Mouse (Mus musculus): Measurements from ENCODE around the gene Zfp384. TPM values are rescaled to one million over a fixed set of nuclear protein-coding genes. Genes with fewer than 3 reads are reported as not detected.
"Not testable (repeated sequence)": the region's sequence is repeated elsewhere in the genome, so short reads cannot be mapped to it uniquely, and the experiment has no call there.

Zfp384 gene
- polyA plus RNA-seq, 1 experiment = 50.2 TPM

DNA sequence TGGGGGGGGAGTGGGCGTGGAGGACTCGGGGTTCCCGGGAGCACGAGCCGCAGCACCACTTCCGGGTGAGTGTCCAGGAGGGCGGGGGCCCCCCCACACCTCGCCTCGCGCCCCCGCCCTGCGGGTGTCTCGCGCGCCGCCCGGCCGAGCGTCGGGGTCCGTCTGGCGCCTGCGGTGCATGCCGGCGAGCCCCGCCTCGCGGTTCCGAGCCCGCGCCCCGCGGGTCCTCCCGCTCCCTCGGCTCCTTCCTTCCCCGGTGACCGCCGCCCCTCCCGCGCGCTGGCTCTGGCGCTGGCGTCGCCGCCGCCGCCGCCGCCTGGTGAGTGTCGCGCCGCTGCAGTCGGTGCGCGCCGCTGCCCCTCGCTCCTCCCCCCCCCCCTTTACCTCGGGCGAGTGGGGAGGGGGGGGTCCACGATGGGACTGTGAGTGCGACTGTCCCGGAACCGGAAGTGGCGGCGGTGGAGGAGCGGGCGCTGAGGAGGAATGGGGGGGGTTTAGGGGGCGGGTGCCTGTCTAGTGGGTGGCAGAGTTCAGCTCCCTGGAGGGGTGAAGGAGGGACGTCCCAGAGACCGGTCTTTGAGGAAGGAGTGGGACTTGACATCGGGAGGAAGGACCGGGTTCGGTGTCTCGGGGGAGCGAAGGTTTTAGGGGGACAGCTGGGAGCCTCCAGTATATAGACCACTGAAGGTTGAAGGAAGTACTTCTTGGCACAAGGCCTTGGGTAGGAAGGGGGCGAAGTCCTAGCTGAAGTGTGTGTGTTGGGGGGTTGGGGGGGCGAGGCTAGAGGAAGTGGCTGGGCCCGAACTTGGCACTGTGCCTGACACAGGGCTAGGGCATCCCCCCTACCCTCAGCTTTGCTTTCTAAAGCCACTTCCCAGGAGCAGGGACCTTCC, 482 bp downstream of the Zfp384 start:
- Histone ChIP-seq H3K4me1 (ENCODE audit: control insufficient read depth, insufficient read depth, low read length) (peaks cover 4% of the 10 kb centered on the region), H3K27ac (ENCODE audit: control insufficient read depth, insufficient read depth, low read depth, low read length) (peak overlapping the region; percentile 79), H3K4me3 (ENCODE audit: control insufficient read depth, low read depth, low read length) (peak overlapping the region; percentile 91), H3K27me3 (ENCODE audit: control insufficient read depth, insufficient read depth, low read length) (no peaks in the 10 kb centered on the region), H3K36me3 (ENCODE audit: control insufficient read depth, insufficient read depth, low read length) (no peaks in the 10 kb centered on the region; the same call in 1 of the 2 replicates)
- TF ChIP-seq CTCF (IDR thresholded peaks at IDR 0.05; ENCODE audit: control insufficient read depth, insufficient read depth, insufficient replicate concordance, low read depth, low read length) (no peak), POLR2A (IDR thresholded peaks at IDR 0.05; ENCODE audit: control insufficient read depth, low read depth, low read length) (peak; percentile 24; the same call in 1 of the 2 replicates)

DNA sequence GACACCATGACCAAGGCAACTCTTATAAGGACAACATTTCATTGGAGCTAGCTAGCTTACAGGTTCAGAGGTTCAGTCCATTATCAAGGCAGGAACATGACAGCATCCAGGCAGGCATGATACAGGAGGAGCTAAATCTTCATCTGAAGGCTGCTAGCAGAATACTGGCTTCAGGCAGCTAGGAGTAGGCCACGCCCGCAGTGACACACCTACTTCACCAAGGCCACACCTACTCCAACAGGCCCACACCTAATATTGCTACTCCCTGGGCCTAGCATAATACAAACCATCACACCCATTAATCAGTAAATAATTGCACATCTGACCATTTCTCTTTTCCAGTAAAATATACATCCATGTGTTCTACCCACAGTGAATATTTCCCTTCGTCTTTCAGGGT, 8.7 kb downstream of the Zfp384 start:
- no peaks in the 10 kb centered on the region for H3K36me3 ChIP-seq (ENCODE audit: control insufficient read depth, insufficient read depth, low read length)
- no peak for TF ChIP-seq POLR2A (IDR thresholded peaks at IDR 0.05; ENCODE audit: control insufficient read depth, low read depth, low read length)
- TF ChIP-seq CTCF (IDR thresholded peaks at IDR 0.05; ENCODE audit: control insufficient read depth, insufficient read depth, insufficient replicate concordance, low read depth, low read length) = no peak
- no peaks in the 10 kb centered on the region for H3K27me3 ChIP-seq (ENCODE audit: control insufficient read depth, insufficient read depth, low read length)

DNA sequence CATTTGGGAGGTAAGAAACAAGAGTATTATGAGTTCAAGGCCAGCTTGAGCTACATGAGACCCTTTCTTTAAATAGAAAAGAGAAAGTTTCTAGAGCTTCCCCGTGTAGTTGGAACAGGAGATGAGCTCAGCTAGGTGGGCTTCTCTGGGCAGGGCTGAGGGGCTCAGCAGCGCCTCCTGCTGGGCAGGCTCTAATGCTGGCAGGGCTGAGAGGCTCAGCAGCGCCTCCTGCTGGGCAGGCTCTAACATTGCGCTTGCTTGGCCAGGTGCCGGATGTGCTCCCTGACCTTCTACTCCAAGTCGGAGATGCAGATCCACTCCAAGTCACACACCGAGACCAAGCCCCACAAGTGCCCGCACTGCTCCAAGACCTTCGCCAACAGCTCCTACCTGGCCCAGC, 21.6 kb downstream of the Zfp384 start:
- not testable (repeated sequence) for H3K27ac ChIP-seq (ENCODE audit: control insufficient read depth, insufficient read depth, low read depth, low read length); H3K27me3 ChIP-seq (ENCODE audit: control insufficient read depth, insufficient read depth, low read length); H3K4me1 ChIP-seq (ENCODE audit: control insufficient read depth, insufficient read depth, low read length); H3K36me3 ChIP-seq (ENCODE audit: control insufficient read depth, insufficient read depth, low read length); H3K4me3 ChIP-seq (ENCODE audit: control insufficient read depth, low read depth, low read length)
- TF ChIP-seq CTCF (IDR thresholded peaks at IDR 0.05; ENCODE audit: control insufficient read depth, insufficient read depth, insufficient replicate concordance, low read depth, low read length) = peak; percentile 93

More for the DNA sequence above, 8.7 kb downstream of the Zfp384 start:
- no peaks in the 10 kb centered on the region for H3K4me1 ChIP-seq (ENCODE audit: control insufficient read depth, insufficient read depth, low read length)
- no peak overlapping the region for H3K27ac ChIP-seq (ENCODE audit: control insufficient read depth, insufficient read depth, low read depth, low read length)
- no peak overlapping the region for H3K4me3 ChIP-seq (ENCODE audit: control insufficient read depth, low read depth, low read length)

DNA sequence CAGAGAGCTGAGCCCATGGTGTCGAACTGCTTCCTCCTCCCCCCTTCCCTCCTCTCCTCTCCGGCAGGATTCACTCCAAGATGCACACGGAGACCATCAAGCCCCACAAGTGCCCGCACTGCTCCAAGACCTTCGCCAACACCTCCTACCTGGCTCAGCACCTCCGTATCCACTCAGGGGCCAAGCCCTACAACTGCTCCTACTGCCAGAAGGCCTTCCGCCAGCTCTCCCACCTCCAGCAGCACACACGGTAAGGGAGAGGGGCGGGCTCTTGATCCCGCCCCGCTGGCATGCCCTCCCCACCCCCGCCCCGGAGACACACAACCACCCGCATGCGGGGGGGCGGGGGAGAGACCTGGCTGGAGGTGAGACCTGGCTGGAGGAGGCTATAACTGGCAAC, 22.7 kb downstream of the Zfp384 start:
- Histone ChIP-seq H3K27me3 (ENCODE audit: control insufficient read depth, insufficient read depth, low read length) (no peaks in the 10 kb centered on the region), H3K36me3 (ENCODE audit: control insufficient read depth, insufficient read depth, low read length) (peaks cover 4% of the 10 kb centered on the region), H3K27ac (ENCODE audit: control insufficient read depth, insufficient read depth, low read depth, low read length) (no peak overlapping the region), H3K4me1 (ENCODE audit: control insufficient read depth, insufficient read depth, low read length) (no peaks in the 10 kb centered on the region), H3K4me3 (ENCODE audit: control insufficient read depth, low read depth, low read length) (no peak overlapping the region)
- TF ChIP-seq CTCF (IDR thresholded peaks at IDR 0.05; ENCODE audit: control insufficient read depth, insufficient read depth, insufficient replicate concordance, low read depth, low read length) (no peak), POLR2A (IDR thresholded peaks at IDR 0.05; ENCODE audit: control insufficient read depth, low read depth, low read length) (no peak)

DNA sequence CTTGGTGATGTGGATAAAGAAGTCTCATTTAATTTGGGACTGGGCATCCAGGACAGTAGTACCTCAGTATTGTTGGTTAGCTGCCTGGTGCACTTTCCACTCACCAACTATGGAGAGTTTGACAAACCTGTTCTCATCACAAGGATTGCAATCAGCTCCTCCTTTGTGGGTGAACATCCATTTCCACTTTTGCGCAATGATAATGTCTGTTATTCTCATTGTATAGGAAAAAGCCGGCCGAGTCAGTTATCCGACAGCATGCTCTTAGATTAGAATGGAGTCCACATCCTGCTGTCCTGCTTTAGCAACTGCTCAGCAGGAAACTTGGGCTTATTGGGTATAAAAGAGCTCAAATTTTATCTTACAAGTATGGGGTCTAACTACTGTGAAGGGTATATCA, 29.7 kb downstream of the Zfp384 start:
- no peaks in the 10 kb centered on the region for H3K27me3 ChIP-seq (ENCODE audit: control insufficient read depth, insufficient read depth, low read length)
- H3K27ac ChIP-seq (ENCODE audit: control insufficient read depth, insufficient read depth, low read depth, low read length) = no peak overlapping the region
- no peaks in the 10 kb centered on the region; the same call in none of the 2 replicates for H3K4me1 ChIP-seq (ENCODE audit: control insufficient read depth, insufficient read depth, low read length)
- H3K4me3 ChIP-seq (ENCODE audit: control insufficient read depth, low read depth, low read length) = no peak overlapping the region
- H3K36me3 ChIP-seq (ENCODE audit: control insufficient read depth, insufficient read depth, low read length) = no peaks in the 10 kb centered on the region; the same call in 1 of the 2 replicates
- TF ChIP-seq CTCF (IDR thresholded peaks at IDR 0.05; ENCODE audit: control insufficient read depth, insufficient read depth, insufficient replicate concordance, low read depth, low read length) = no peak
- TF ChIP-seq POLR2A (IDR thresholded peaks at IDR 0.05; ENCODE audit: control insufficient read depth, low read depth, low read length) = no peak

DNA sequence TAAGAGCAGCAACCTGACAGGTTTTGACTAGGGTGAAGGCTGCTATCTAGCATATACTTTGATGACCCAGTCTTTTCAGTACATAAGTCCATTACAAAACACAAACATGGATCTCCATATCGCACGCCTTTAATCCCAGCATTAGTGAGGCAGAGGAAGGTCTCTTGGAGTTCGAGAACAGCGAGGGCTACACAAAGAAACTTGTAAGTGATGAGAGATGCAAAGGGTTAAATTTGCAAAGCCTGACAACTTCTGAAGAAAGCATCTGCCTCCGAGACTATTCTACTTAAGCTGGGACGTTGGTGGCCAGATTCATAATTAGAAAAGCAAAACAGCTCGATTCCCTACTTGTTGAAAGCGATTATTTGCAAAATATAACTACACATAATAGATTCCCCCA, 30.2 kb downstream of the Zfp384 start:
- TF ChIP-seq POLR2A (IDR thresholded peaks at IDR 0.05; ENCODE audit: control insufficient read depth, low read depth, low read length) (no peak), CTCF (IDR thresholded peaks at IDR 0.05; ENCODE audit: control insufficient read depth, insufficient read depth, insufficient replicate concordance, low read depth, low read length) (no peak)
- Histone ChIP-seq H3K27me3 (ENCODE audit: control insufficient read depth, insufficient read depth, low read length) (no peaks in the 10 kb centered on the region), H3K36me3 (ENCODE audit: control insufficient read depth, insufficient read depth, low read length) (no peaks in the 10 kb centered on the region; the same call in none of the 2 replicates), H3K4me1 (ENCODE audit: control insufficient read depth, insufficient read depth, low read length) (no peaks in the 10 kb centered on the region; the same call in none of the 2 replicates), H3K4me3 (ENCODE audit: control insufficient read depth, low read depth, low read length) (peak overlapping the region; percentile 94), H3K27ac (ENCODE audit: control insufficient read depth, insufficient read depth, low read depth, low read length) (peak overlapping the region; percentile 40)

DNA sequence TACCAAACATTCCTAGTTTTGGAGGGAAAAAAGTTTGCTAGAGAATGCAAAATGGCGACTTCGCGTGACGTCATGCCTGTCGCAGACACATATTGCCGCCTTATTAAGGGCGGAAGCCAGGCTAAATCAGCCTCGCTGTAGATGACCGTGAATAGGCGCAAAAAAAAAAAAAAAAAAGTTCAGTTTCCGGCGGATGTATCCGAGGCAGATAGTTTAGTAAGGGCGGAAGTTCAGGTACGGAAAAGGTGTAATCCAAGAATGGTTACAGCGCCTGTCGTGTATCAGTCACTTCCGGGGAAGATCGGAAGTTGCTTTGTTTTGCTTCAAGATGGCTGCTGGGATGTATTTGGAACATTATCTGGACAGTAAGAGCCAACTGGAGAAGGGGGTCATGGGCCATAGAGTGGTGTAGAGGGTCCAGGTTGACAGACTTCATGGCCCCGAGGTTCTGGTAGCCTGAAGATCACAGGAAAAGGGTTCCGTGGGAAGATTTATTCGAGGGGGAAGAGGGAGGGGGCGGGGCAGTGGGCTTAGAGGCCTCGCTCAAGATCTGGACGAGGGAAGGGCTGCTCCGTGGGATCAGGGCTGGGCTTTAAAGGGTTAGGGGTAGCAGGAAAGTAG, 30.7 kb downstream of the Zfp384 start, which contains the start of gene Ing4:
Gene Ing4, plus strand, starts transcription at position 228 of the 621 bp plus-strand sequence.
- Histone ChIP-seq H3K4me1 (ENCODE audit: control insufficient read depth, insufficient read depth, low read length) (no peaks in the 10 kb centered on the region; the same call in none of the 2 replicates), H3K4me3 (ENCODE audit: control insufficient read depth, low read depth, low read length) (peak within 1 kb of the TSS; percentile 94), H3K27me3 (ENCODE audit: control insufficient read depth, insufficient read depth, low read length) (no peaks in the 10 kb centered on the region), H3K36me3 (ENCODE audit: control insufficient read depth, insufficient read depth, low read length) (no peaks in the 10 kb centered on the region; the same call in 1 of the 2 replicates), H3K27ac (ENCODE audit: control insufficient read depth, insufficient read depth, low read depth, low read length) (peak within 1 kb of the TSS; percentile 40)
- TF ChIP-seq CTCF (IDR thresholded peaks at IDR 0.05; ENCODE audit: control insufficient read depth, insufficient read depth, insufficient replicate concordance, low read depth, low read length) (no peak), POLR2A (IDR thresholded peaks at IDR 0.05; ENCODE audit: control insufficient read depth, low read depth, low read length) (no peak)
